Mouse (Mus musculus) urinary bladder, adult 2 months (tissue): ENCODE results near the gene Gm20883. TPM values are rescaled to one million over a fixed set of nuclear protein-coding genes. Genes with fewer than 3 reads are reported as not detected.
"Not testable (repeated sequence)": the region's sequence is repeated elsewhere in the genome, so short reads cannot be mapped to it uniquely, and the experiment has no call there.

Experiments used
- DNase-seq: peaks from one replicate; pipeline ENCODE4 v3.0.0; 2022; ENCODE audit warnings: low spot score
- polyA plus RNA-seq: library from polyadenylated mRNA; depleted of rRNA; stranded (reverse); fragments of >200 nt; gene quantifications from 2 replicates; pipeline ENCODE4 v1.2.3, GENCODE M21; 2012; rRNA removed

Gm20883 gene
- not detected in 2 replicates for polyA plus RNA-seq

DNA sequence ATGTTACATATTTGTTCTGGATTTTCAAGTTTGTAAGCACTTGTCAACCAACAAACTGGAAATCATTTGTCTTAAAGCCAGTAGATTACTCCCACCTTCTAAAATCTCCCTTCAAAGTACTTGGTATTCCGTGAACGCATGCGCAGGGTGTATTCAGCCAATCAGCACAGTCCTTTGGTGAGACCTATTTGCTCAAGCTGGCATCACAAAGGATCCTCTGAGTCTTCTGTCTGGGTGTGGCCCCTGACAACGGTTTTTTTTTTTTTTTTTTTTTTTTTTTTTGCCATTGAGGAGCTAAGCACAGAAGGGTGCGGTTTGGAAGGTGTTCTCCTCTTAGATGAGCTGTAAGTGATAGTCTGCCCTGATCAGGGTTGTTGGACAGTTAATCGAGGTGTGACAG lies at the start of gene Gm20883:
TSS of gene Gm20883 (plus strand) at position 301 of the 400 bp plus-strand sequence.
- DNase-seq: not testable (repeated sequence)
